Mouse (Mus musculus) cerebellum, postnatal 14 days (tissue): Measurements from ENCODE around the gene Lrp4.

Experiments
- DNase-seq, 2 experiments: peaks; one replicate each; pipeline ENCODE4 v3.0.0; 2021; ENCODE audit warnings: mixed read lengths in 2 of 2

Gene Lrp4

GRCm38 (mm10) chr2:91492071-91492635 is 34.8 kb downstream of the Lrp4 start:
- peak; percentile 75 to 87 for DNase-seq

GRCm38 (mm10) chr2:91493981-91494380 is 36.7 kb downstream of the Lrp4 start:
- peak; percentile 65 to 79 for DNase-seq

- DNase-seq = no peak
These were observed 40.9 kb downstream of the Lrp4 start for GRCm38 (mm10) chr2:91498093-91498719.

- no peak for DNase-seq
These were observed 50.8 kb downstream of the Lrp4 start for GRCm38 (mm10) chr2:91508076-91508475.

DNA sequence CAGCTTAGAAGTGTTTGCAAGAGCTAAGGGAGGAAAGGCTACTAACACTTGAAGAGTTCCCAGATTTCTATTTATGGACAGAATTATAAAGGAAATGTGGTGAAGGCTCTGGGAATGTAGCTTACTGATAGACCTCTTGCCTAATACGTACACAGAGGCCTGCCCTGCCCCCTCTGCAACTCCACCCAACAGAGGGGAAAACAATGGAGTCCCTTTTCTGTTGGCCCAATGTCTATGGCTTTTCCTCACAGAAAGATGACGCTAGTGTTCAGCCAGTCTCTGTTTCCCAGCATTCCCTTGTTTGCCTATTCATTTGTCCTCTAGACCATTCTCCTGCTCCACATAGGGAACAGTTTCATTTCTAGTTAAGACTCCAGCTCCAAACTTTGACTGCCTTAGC is 59.9 kb downstream of the Lrp4 start:
- DNase-seq = no peak

GRCm38 (mm10) chr2:91526294-91527146 is 69.2 kb downstream of the Lrp4 start, which contains the start of gene Ckap5:
TSS of gene Ckap5 (plus strand) at chr2:91526762.
- peak; percentile 94 to 96 for DNase-seq

DNA sequence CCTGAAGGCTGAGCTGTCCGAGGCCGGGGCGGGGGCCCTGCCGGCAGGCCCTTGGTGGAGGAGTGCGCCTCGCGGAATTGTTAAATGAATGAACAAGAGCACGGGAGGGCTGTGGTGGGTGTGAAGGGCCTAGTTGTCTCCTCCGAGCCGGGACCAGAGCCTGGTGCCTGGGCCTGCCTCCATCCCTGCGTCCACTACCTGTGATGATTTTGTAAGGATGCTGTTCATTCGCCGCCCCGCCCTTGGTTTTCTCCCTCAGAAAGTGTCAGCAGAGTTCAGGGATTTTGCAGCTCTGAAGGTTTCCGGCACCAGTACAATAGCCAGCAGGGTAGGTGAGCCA is 69.8 kb downstream of the Lrp4 start:
- DNase-seq = peak in 1 of 2 experiments; percentile 69

- DNase-seq = peak; percentile 77 to 80
These were observed 80.4 kb downstream of the Lrp4 start for GRCm38 (mm10) chr2:91537588-91538205.
